Mouse (Mus musculus): ENCODE data around the gene Guca1b. TPM values are rescaled to one million over a fixed set of nuclear protein-coding genes. Genes with fewer than 3 reads are reported as not detected.
A peak's percentile ranks its signal among the peaks of the same experiment; 100 is the strongest.

Gene Guca1b
- 1 to 10 TPM; 2.0 to 3.1 TPM for total RNA-seq (2021)
- long read RNA-seq, experiment 1, partial matches to known transcripts, result 0 of 1 reads
- long read RNA-seq, experiment 1, other reads (novel, unspliced or antisense), result 0 of 1 reads
- long read RNA-seq, experiment 2, partial matches to known transcripts, result 0 of 2 reads
- long read RNA-seq, experiment 2, other reads (novel, unspliced or antisense), result 0 of 2 reads

DNA sequence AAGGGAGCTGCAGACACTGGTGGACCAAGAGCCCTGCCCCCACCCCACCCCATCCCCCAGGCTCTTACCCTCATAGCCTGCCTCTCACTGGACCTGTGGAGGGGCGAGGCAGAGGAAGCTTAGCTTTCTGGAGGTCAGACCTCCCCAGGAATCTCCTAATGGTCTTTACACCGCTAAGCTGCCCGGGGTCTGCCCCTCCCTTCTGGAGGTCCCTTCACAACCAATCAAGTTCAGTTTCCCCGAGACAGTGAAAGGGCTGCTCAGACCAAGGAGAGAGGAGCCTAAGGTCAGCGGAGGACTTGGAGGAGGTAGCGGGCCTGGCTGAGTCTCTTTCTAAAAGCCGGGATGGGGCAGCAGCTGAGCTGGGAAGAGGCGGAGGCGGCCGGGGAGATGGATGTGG, at the start of gene Guca1b:
Gene Guca1b (plus strand): TSS at position 249 of the 400 bp plus-strand sequence.
- no peak for DNase-seq (ENCODE audit: low spot score in 2 of 2)

DNA sequence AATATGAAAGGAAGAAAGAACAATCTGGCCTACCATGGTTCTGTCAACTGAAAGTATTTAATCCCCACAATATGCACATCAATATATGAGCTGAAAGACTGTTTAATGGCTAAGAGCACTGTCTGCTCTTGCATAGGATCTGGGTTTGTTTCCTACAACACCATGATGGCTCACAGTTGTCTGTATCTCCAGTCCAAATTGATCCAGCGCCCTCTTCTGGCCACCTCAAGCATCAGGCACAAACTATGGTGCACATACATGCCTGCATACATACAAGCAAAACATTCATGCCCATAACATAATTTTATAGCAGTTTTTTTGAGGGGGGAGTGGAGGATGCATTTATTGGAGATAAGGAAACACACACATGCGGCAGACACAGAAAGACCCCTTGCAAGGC, 42.1 kb upstream of the Guca1b start:
- no peak for DNase-seq (ENCODE audit: low spot score in 2 of 2)

GRCm38 (mm10) chr17:47349721-47350319, 35.4 kb upstream of the Guca1b start:
- DNase-seq (ENCODE audit: low spot score in 2 of 2), result no peak

DNA sequence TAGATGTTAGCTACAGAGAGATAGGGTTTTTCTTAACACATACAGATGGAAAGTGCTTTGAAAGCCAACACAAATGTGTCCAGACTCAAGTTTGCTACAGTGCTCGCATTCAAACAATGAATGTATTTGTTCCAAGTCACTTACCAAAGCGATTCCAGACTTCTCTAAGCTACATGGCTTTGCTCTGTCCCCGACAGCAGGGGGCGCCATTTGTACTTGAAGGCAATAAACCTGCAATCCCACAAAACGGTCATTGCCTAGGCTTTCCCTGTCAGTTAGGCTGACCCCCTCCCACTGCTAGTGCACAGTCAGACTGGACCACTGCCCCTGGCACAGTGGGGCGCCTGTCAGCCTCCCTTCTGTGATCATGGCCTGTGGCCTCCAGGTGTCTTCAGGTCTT, 25.2 kb upstream of the Guca1b start:
- no peak for DNase-seq (ENCODE audit: low spot score in 2 of 2)

DNA sequence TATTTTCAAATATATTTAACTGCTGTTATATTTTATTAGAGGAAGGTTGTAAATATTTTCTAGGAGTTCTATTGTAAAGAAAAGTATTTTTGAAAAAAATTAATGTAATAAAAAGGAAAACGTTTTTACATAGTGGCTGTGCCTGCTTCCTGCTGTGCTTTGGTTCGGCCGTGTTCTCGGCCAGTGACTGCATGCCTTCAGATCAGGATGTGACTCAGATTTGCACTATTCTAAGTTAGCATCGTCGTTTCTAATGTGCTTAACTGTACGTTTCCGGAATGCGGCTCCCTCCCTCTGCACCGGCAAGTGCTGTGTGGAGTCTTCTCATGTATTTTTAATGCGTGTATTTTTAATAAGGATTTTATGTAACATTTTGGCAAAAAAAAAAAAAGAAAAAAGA, 23.9 kb upstream of the Guca1b start:
- DNase-seq (ENCODE audit: low spot score in 2 of 2), result no peak

- DNase-seq (ENCODE audit: low spot score in 2 of 2), result peak; percentile 54 to 72
These were observed 16.6 kb upstream of the Guca1b start, which contains the start of gene Mrps10 for GRCm38 (mm10) chr17:47368401-47369086. TSS of gene Mrps10 (plus strand) at chr17:47368887.

- DNase-seq (ENCODE audit: low spot score in 2 of 2), result no peak
These were observed 16.1 kb upstream of the Guca1b start for GRCm38 (mm10) chr17:47369087-47369443.

DNA sequence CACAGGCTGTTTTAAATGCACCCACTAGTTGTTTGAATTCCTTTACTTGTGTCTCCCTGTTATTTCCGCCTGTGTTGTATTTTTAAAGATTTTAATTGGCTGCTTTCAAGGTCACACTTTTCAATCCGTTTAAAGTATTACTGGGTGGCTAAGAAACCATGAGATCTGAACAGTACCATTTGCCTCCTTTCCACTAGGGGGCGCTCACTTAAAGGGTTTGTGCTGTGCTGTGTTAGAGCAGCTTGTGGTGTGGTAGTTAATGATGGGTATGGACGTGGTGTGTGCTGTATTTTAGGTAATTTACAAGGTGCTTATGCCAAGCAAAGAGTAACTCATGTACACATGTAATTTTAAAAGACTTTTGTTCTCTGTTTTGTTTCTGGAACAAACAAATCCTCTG, 13.7 kb upstream of the Guca1b start:
- peak in 1 of 2 experiments; percentile 33 for DNase-seq (ENCODE audit: low spot score in 2 of 2)

- DNase-seq (ENCODE audit: low spot score in 2 of 2), result no peak
These were observed 11.2 kb upstream of the Guca1b start for GRCm38 (mm10) chr17:47373991-47374390.

- DNase-seq (ENCODE audit: low spot score in 2 of 2), result no peak
These were observed 8.4 kb upstream of the Guca1b start for GRCm38 (mm10) chr17:47376779-47377280.

- no peak for DNase-seq (ENCODE audit: low spot score in 2 of 2)
These were observed 7.1 kb upstream of the Guca1b start for GRCm38 (mm10) chr17:47378133-47378532.

- DNase-seq (ENCODE audit: low spot score in 2 of 2), result no peak
These were observed 3.3 kb upstream of the Guca1b start for GRCm38 (mm10) chr17:47381917-47382316.

- DNase-seq (ENCODE audit: low spot score in 2 of 2), result no peak
These were observed 1.9 kb upstream of the Guca1b start for GRCm38 (mm10) chr17:47383266-47383665.

DNA sequence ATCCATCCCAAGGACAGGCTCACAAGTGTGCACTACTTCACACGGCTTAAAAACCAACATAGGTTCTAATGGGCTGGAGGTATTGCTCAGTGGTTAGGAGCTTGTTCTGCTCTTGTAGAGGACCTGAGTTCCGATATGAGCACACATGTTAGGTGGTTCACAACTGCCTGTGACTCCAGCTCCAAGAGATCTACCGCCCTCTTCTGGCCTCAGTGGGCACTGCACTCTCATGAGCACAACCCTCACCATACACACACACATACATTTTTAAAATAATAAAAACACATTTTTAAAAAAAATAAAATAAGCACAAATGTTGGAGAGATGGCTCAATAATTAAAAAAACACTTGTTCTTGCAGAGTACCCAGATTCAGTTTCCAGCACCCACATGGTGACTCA, 1.1 kb upstream of the Guca1b start:
- DNase-seq (ENCODE audit: low spot score in 2 of 2), result no peak

DNA sequence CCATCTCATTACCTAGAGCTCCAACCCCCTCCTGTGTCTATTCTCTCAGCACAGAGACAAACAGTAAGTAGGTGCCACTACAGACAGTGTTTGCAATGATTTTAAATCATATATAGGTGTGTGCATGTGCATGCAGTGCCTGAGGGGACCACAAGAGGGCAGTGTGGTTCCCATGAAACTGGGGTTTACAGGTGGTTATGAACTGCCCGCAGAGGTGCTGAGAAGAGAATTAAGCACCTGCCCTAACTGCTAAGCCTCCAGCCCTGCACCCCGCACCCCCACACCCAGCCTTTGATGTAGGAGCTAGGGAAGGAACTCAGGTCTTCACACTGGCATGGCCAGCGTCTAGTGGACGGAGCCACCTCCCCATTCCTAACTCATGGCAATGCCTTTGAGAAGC, 1.5 kb downstream of the Guca1b start:
- peak in 1 of 2 experiments; percentile 39 for DNase-seq (ENCODE audit: low spot score in 2 of 2)

GRCm38 (mm10) chr17:47394223-47394869, 9.2 kb downstream of the Guca1b start:
- no peak for DNase-seq (ENCODE audit: low spot score in 2 of 2)

GRCm38 (mm10) chr17:47395376-47395913, 10.3 kb downstream of the Guca1b start:
- peak; percentile 20 to 26 for DNase-seq (ENCODE audit: low spot score in 2 of 2)

- DNase-seq (ENCODE audit: low spot score in 2 of 2), result no peak
These were observed 13.9 kb downstream of the Guca1b start for GRCm38 (mm10) chr17:47399091-47399490.

- DNase-seq (ENCODE audit: low spot score in 2 of 2), result no peak
These were observed 15.3 kb downstream of the Guca1b start, which contains the start of gene Guca1a for GRCm38 (mm10) chr17:47400451-47400850. TSS of gene Guca1a (minus strand) at chr17:47400584.

- DNase-seq (ENCODE audit: low spot score in 2 of 2), result no peak
These were observed 22.7 kb downstream of the Guca1b start for GRCm38 (mm10) chr17:47407717-47408557.

GRCm38 (mm10) chr17:47408558-47408898, 23.3 kb downstream of the Guca1b start:
- DNase-seq (ENCODE audit: low spot score in 2 of 2), result peak; percentile 38 to 49
